Mouse (Mus musculus) midbrain, embryonic 11.5 days (tissue): ENCODE measurements around the gene Exoc6b. TPM values are rescaled to one million over a fixed set of nuclear protein-coding genes. Genes with fewer than 3 reads are reported as not detected.

ENCODE experiments used
- ATAC-seq: fragments of 200-750 bp; cut with Nextera tagmentation; 2 replicates; pipeline ENCODE4 v1.8.0; 2017; ENCODE audit warnings: moderate TSS enrichment, moderate library complexity; ENCODE audit not compliant: low FRiP score
- DNase-seq: peaks from one replicate; pipeline ENCODE4 v3.0.0; 2015; ENCODE audit warnings: low spot score; ENCODE audit errors: missing footprints
- H3K27ac ChIP-seq: fragments of 300-500 bp; sonication (generic); 2 replicates; pipeline ENCODE4 v1.5.1; 2014; ENCODE audit warnings: low read depth, low read length
- H3K27me3 ChIP-seq: fragments of 300-500 bp; sonication (generic); 2 replicates; pipeline ENCODE4 v1.6.1; 2014; ENCODE audit warnings: mild to moderate bottlenecking, low read length, moderate library complexity, mixed read lengths; ENCODE audit not compliant: control insufficient read depth, insufficient read depth
- H3K36me3 ChIP-seq: fragments of 300-500 bp; sonication (generic); 2 replicates; pipeline ENCODE4 v1.6.1; 2014; ENCODE audit warnings: mild to moderate bottlenecking, low read length, moderate library complexity, mixed read lengths; ENCODE audit not compliant: control insufficient read depth, insufficient read depth
- H3K4me1 ChIP-seq: fragments of 300-500 bp; sonication (generic); 2 replicates; pipeline ENCODE4 v1.6.1; 2014; ENCODE audit warnings: low read length; ENCODE audit not compliant: control insufficient read depth, insufficient read depth
- H3K4me2 ChIP-seq: fragments of 300-500 bp; sonication (generic); 2 replicates; pipeline ENCODE4 v1.6.1; 2014; ENCODE audit warnings: mild to moderate bottlenecking, moderate library complexity
- H3K4me3 ChIP-seq: fragments of 300-500 bp; sonication (generic); 2 replicates; pipeline ENCODE4 v1.5.1; 2014; ENCODE audit warnings: low read depth, low read length
- H3K9ac ChIP-seq: fragments of 300-500 bp; sonication (generic); 2 replicates; pipeline ENCODE4 v1.6.1; 2014; ENCODE audit warnings: low read length
- H3K9me3 ChIP-seq: fragments of 300-500 bp; sonication (generic); 2 replicates; pipeline ENCODE4 v1.6.1; 2016; ENCODE audit warnings: low read length; ENCODE audit not compliant: control insufficient read depth
- WGBS: fragments of 180-500 bp; shearing (Covaris S2); extraction: QIAGEN DNeasy Blood & Tissue Kit; methylation state at CpG from one replicate; pipeline ENCODE4 v1.1.7; 2014; 5-methylcytosine and 5-hydroxymethylcytosine counted together
- polyA plus RNA-seq: library from polyadenylated mRNA; unstranded; fragments of >200 nt; fragmentation: Nextera tagmentation; extraction: Ambion mirVana; gene quantifications from 2 replicates; pipeline ENCODE4 v1.2.1, GENCODE M21; 2014

Gene Exoc6b
- polyA plus RNA-seq, 1 experiment from 2014 or later: 32.0 TPM

- H3K4me1 ChIP-seq: peaks cover 7% of the 10 kb centered on the region
- no peak for ATAC-seq
- no peaks in the 10 kb centered on the region for H3K36me3 ChIP-seq
- H3K27me3 ChIP-seq: no peaks in the 10 kb centered on the region; the same call in 1 of the 2 replicates
- no peak overlapping the region for H3K27ac ChIP-seq
- no peak overlapping the region for H3K4me2 ChIP-seq
- no peak overlapping the region for H3K4me3 ChIP-seq
- 13% methylated on average over 2 of the region's 2 CpGs for WGBS
- H3K9ac ChIP-seq: no peak overlapping the region
- no peaks in the 10 kb centered on the region for H3K9me3 ChIP-seq
- DNase-seq: no peak
Observed at GRCm38 (mm10) chr6:85074996-85075395, 5.7 kb upstream of the Exoc6b start.

DNA sequence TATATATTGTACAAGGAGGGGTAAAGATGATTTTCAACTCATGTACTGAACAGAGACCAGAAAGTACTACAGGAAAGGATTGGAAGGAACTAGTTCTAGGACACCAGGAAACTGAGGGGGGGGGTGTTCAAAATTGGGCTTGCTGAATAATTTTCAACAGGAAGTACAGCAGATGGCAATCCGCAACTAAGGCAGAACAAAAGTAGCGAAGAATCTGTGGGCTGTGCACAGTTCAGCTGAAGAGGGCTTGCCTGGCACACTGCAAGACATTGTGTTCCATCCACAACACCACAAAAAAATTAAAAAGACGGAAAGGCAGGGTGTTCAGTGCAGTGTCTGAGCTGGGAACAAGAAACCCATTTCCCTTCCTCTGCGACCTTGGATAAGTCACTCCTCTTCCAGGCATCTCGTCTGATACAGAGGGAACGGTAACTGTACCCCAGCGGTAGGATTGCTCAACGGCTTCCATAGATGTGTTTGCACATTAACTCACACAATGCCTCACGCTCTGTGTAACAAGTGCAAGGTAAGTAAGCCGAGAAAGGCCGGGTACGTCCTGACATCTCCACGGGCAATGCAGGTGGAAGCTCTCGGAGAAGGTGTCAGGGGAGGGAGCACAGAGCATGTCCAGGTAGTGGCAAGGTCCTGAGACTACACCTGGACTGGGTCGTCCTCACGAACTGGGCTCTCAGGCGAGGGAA lies 841 bp downstream of the Exoc6b start:
- peak; percentile 1; the same call in 1 of the 2 replicates for ATAC-seq
- Histone ChIP-seq H3K9me3 (no peaks in the 10 kb centered on the region), H3K4me3 (peak overlapping the region; percentile 82), H3K4me2 (peak overlapping the region; percentile 85), H3K36me3 (no peaks in the 10 kb centered on the region), H3K9ac (peak overlapping the region; percentile 83), H3K27me3 (no peaks in the 10 kb centered on the region; the same call in 1 of the 2 replicates), H3K27ac (no peak overlapping the region), H3K4me1 (peaks cover 8% of the 10 kb centered on the region)
- 8% methylated on average over 17 of the region's 17 CpGs for WGBS
- no peak for DNase-seq

DNA sequence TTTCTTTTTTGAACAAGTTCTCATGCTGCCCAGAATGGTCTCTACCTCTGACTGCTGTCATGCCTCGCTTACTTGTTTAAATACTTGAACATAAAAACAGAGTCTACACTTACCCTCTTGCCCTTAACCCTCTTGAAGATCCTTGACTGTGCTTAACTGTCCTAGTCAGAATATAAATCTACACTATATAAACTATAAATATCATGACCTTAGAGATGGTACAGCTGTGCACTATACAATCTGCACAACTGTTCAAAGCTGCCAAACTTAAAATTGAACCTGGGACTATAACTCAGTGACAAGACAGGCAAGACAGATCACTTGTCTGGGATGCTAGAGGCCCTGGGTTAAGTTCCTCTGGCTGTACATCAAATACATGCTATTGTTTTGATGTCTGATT lies 11.7 kb downstream of the Exoc6b start:
- WGBS: 74% methylated on average over 1 of the region's 1 CpGs
- Histone ChIP-seq H3K4me3 (no peak overlapping the region), H3K9ac (no peak overlapping the region), H3K9me3 (no peaks in the 10 kb centered on the region), H3K27ac (no peak overlapping the region), H3K4me2 (no peak overlapping the region), H3K27me3 (no peaks in the 10 kb centered on the region), H3K4me1 (no peaks in the 10 kb centered on the region), H3K36me3 (no peaks in the 10 kb centered on the region)
- ATAC-seq (no peak), DNase-seq (no peak)

GRCm38 (mm10) chr6:85051109-85051508 lies 18.2 kb downstream of the Exoc6b start:
- no peak overlapping the region for H3K9ac ChIP-seq
- WGBS: 86% methylated on average over 4 of the region's 4 CpGs
- H3K27me3 ChIP-seq: no peaks in the 10 kb centered on the region
- H3K4me3 ChIP-seq: no peak overlapping the region
- H3K9me3 ChIP-seq: no peaks in the 10 kb centered on the region
- H3K4me2 ChIP-seq: no peak overlapping the region
- no peaks in the 10 kb centered on the region for H3K36me3 ChIP-seq
- H3K4me1 ChIP-seq: no peaks in the 10 kb centered on the region
- DNase-seq: no peak
- no peak for ATAC-seq
- H3K27ac ChIP-seq: no peak overlapping the region

DNA sequence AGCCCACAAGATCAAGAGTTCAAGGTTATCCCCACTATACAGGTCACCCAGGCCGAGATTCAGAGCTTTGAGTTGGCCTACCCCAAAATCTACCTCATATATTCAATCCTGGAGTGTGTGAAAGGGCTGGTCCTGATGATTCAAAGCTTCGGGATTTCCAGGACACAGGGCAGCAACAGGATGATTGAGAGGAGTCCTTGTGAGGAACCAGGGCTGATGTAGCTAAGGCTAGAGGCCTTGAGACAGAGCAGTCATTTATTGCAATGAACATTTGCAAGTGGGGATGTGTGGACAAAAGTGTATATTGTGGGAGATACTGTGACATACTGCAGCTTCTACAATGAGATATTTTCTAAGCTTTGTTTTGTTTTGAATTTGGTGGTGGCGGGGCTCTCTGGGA lies 22.8 kb downstream of the Exoc6b start:
- no peak overlapping the region for H3K4me2 ChIP-seq
- no peak overlapping the region for H3K4me3 ChIP-seq
- no peak for ATAC-seq
- peaks cover 4% of the 10 kb centered on the region; the same call in 1 of the 2 replicates for H3K4me1 ChIP-seq
- H3K9me3 ChIP-seq: no peaks in the 10 kb centered on the region
- 81% methylated on average over 3 of the region's 3 CpGs for WGBS
- no peaks in the 10 kb centered on the region for H3K36me3 ChIP-seq
- H3K9ac ChIP-seq: no peak overlapping the region
- no peak for DNase-seq
- no peak overlapping the region for H3K27ac ChIP-seq
- no peaks in the 10 kb centered on the region for H3K27me3 ChIP-seq

DNA sequence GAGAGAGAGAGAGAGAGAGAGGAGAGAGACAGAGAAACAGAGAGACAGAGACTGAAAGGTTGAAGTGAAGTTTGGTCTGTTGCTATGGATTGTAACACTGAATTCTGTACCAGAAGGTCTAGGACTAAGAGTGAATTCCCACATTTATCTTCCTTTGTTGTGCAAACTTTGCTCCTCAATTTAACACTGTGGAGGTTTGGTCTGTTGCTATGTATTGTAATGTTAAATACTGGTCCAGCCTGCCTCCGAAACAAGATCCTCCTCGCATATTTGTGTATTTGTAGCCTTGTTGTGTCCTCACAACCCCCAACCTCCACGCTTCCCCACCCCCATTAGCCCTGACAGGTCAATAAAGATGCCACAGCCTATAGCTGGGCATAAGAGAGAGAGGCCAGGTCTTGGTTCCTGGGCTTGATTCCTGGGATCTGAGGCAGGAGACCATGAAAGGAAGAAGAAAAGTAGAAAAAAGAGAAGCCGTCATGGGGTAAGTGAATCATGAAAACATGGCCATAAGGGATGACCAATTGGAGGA lies 24.6 kb downstream of the Exoc6b start:
- H3K4me1 ChIP-seq: peaks cover 4% of the 10 kb centered on the region; the same call in 1 of the 2 replicates
- no peaks in the 10 kb centered on the region for H3K9me3 ChIP-seq
- no peaks in the 10 kb centered on the region for H3K36me3 ChIP-seq
- H3K4me2 ChIP-seq: no peak overlapping the region
- 46% methylated on average over 4 of the region's 4 CpGs for WGBS
- no peak for ATAC-seq
- no peak overlapping the region for H3K9ac ChIP-seq
- H3K4me3 ChIP-seq: no peak overlapping the region
- H3K27ac ChIP-seq: no peak overlapping the region
- no peaks in the 10 kb centered on the region for H3K27me3 ChIP-seq
- no peak for DNase-seq

GRCm38 (mm10) chr6:85037677-85038076 lies 31.6 kb downstream of the Exoc6b start:
- Histone ChIP-seq H3K36me3 (no peaks in the 10 kb centered on the region), H3K27me3 (no peaks in the 10 kb centered on the region), H3K4me3 (no peak overlapping the region), H3K4me2 (no peak overlapping the region), H3K9me3 (no peaks in the 10 kb centered on the region), H3K27ac (no peak overlapping the region), H3K4me1 (no peaks in the 10 kb centered on the region), H3K9ac (no peak overlapping the region)
- peak; percentile 93 for DNase-seq
- no peak for ATAC-seq
- WGBS: 12% methylated on average over 6 of the region's 6 CpGs

DNA sequence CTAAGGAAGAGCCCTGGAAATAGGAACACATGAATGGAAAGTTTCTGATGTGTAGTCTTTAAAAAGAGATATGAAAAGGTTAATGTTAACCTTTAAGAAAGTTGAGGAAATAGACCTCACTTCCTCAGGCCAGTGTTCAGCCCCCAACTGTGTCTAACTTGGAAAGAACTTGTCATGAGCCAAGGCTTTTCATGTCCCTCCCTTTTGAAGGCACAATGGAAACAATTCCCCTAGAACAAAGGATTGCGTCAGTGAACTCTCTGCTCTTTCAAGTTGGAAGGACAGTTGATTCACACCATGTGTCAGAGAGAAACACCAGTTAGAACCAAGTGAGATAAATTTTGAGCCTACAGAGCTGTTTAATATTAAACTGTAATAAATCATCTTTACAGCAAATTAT lies 39.6 kb downstream of the Exoc6b start:
- Histone ChIP-seq H3K4me2 (no peak overlapping the region), H3K36me3 (no peaks in the 10 kb centered on the region), H3K4me1 (peaks cover 3% of the 10 kb centered on the region; the same call in 1 of the 2 replicates), H3K9ac (no peak overlapping the region), H3K9me3 (no peaks in the 10 kb centered on the region), H3K27me3 (no peaks in the 10 kb centered on the region), H3K27ac (no peak overlapping the region), H3K4me3 (no peak overlapping the region)
- WGBS: 31% methylated on average over 1 of the region's 1 CpGs
- DNase-seq (no peak), ATAC-seq (no peak)

DNA sequence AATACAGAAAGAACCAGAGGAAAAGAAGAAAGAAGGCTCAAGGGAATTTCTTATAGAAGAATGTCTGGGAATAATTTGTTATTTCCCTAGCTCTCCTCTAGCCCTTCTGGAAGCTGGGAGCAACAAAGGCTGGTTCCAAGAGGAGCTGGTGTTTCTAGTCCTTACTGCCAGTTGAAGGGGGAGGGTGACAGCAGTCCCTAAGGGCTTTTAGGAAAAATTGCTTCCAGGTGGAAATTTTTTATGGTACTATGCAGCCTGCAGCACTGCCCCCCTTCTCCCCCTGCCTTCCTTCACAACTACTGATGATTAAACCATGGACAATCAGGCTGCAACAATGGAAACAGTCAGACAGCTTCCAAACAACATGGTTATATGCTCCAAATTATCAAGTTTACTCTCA lies 44.9 kb downstream of the Exoc6b start:
- Histone ChIP-seq H3K4me3 (no peak overlapping the region), H3K27me3 (no peaks in the 10 kb centered on the region), H3K36me3 (no peaks in the 10 kb centered on the region), H3K27ac (no peak overlapping the region), H3K4me2 (no peak overlapping the region), H3K4me1 (no peaks in the 10 kb centered on the region), H3K9me3 (no peaks in the 10 kb centered on the region), H3K9ac (no peak overlapping the region)
- DNase-seq (no peak), ATAC-seq (no peak)
